Mouse (Mus musculus): ENCODE measurements around the gene Pagr1b. TPM values are rescaled to one million over a fixed set of nuclear protein-coding genes. Genes with fewer than 3 reads are reported as not detected.
A peak's percentile ranks its signal among the peaks of the same experiment; 100 is the strongest.

Pagr1b gene
- 0.74 TPM in 1 of 2 replicates, not detected in the other for polyA plus RNA-seq (2015; fragmentation: Nextera tagmentation; extraction: Ambion mirVana)

- Histone ChIP-seq H3K36me3 (peaks cover 11% of the 10 kb centered on the region; the same call in 1 of the 2 replicates), H3K9ac (peak within 1 kb of the TSS; percentile 93), H3K9me3 (replicated peaks) (no peaks in the 10 kb centered on the region), H3K4me2 (peak within 1 kb of the TSS; percentile 88), H3K4me1 (replicated peaks) (peaks cover 59% of the 10 kb centered on the region), H3K27ac (peak within 1 kb of the TSS; percentile 99), H3K27me3 (no peaks in the 10 kb centered on the region), H3K4me3 (peak within 1 kb of the TSS; percentile 77)
- ATAC-seq (replicated peaks; ENCODE audit: insufficient number of reproducible peaks, insufficient read depth, low FRiP score, low read depth), result no peak
Observed at GRCm38 (mm10) chr7:127016481-127016485, at the start of gene Pagr1b. TSS of gene Pagr1b (minus strand) at chr7:127016484.

GRCm38 (mm10) chr7:127065538-127065937, 49.3 kb upstream of the Pagr1b start:
- no peak overlapping the region for H3K4me3 ChIP-seq
- no peaks in the 10 kb centered on the region for H3K36me3 ChIP-seq
- H3K4me2 ChIP-seq, result no peak overlapping the region
- no peaks in the 10 kb centered on the region for H3K4me1 ChIP-seq (replicated peaks)
- no peaks in the 10 kb centered on the region for H3K9me3 ChIP-seq (replicated peaks)
- H3K9ac ChIP-seq, result no peak overlapping the region
- no peak for ATAC-seq (replicated peaks; ENCODE audit: insufficient number of reproducible peaks, insufficient read depth, low FRiP score, low read depth)
- WGBS, result 85% methylated on average over 6 of the region's 6 CpGs
- no peak overlapping the region for H3K27ac ChIP-seq
- no peaks in the 10 kb centered on the region for H3K27me3 ChIP-seq

GRCm38 (mm10) chr7:127055026-127055585, 38.8 kb upstream of the Pagr1b start:
- Histone ChIP-seq H3K4me1 (replicated peaks) (no peaks in the 10 kb centered on the region), H3K4me3 (no peak overlapping the region), H3K27ac (no peak overlapping the region), H3K4me2 (no peak overlapping the region), H3K9ac (no peak overlapping the region), H3K9me3 (replicated peaks) (no peaks in the 10 kb centered on the region), H3K36me3 (no peaks in the 10 kb centered on the region), H3K27me3 (0 out of 2 replicates have a peak, but pooled peaks cover 8% of the 10 kb centered on the region)
- 71% methylated on average over 5 of the region's 5 CpGs for WGBS
- no peak for ATAC-seq (replicated peaks; ENCODE audit: insufficient number of reproducible peaks, insufficient read depth, low FRiP score, low read depth)

- peak within 1 kb of the TSS; percentile 79 for H3K27ac ChIP-seq
- peak; percentile 80 for ATAC-seq (replicated peaks; ENCODE audit: insufficient number of reproducible peaks, insufficient read depth, low FRiP score, low read depth)
- no peaks in the 10 kb centered on the region for H3K27me3 ChIP-seq
- under 1% methylated on average over 53 of the region's 53 CpGs for WGBS
- peaks cover 21% of the 10 kb centered on the region for H3K4me1 ChIP-seq (replicated peaks)
- peak within 1 kb of the TSS; percentile 82 for H3K9ac ChIP-seq
- H3K4me2 ChIP-seq, result peak within 1 kb of the TSS; percentile 85
- H3K9me3 ChIP-seq (replicated peaks), result no peaks in the 10 kb centered on the region
- peak within 1 kb of the TSS; percentile 91 for H3K4me3 ChIP-seq
- peaks cover 11% of the 10 kb centered on the region for H3K36me3 ChIP-seq
Observed at GRCm38 (mm10) chr7:127041851-127042672, 25.8 kb upstream of the Pagr1b start, which contains the start of gene Kif22. TSS of gene Kif22 (minus strand) at chr7:127042471.

- peaks cover 64% of the 10 kb centered on the region for H3K36me3 ChIP-seq
- H3K27ac ChIP-seq, result no peak overlapping the region
- no peak for ATAC-seq (replicated peaks; ENCODE audit: insufficient number of reproducible peaks, insufficient read depth, low FRiP score, low read depth)
- H3K27me3 ChIP-seq, result no peaks in the 10 kb centered on the region
- peaks cover 9% of the 10 kb centered on the region for H3K4me1 ChIP-seq (replicated peaks)
- WGBS, result 67% methylated on average over 1 of the region's 1 CpGs
- H3K9ac ChIP-seq, result no peak overlapping the region
- H3K4me3 ChIP-seq, result no peak overlapping the region
- H3K4me2 ChIP-seq, result no peak overlapping the region
- no peaks in the 10 kb centered on the region for H3K9me3 ChIP-seq (replicated peaks)
Observed at GRCm38 (mm10) chr7:127031244-127031643, 15.0 kb upstream of the Pagr1b start.

- H3K27me3 ChIP-seq, result no peaks in the 10 kb centered on the region
- no peak overlapping the region for H3K27ac ChIP-seq
- no peak overlapping the region for H3K9ac ChIP-seq
- peaks cover 9% of the 10 kb centered on the region for H3K4me1 ChIP-seq (replicated peaks)
- no peaks in the 10 kb centered on the region for H3K9me3 ChIP-seq (replicated peaks)
- no peak overlapping the region for H3K4me3 ChIP-seq
- H3K36me3 ChIP-seq, result peaks cover 58% of the 10 kb centered on the region
- 94% methylated on average over 1 of the region's 1 CpGs for WGBS
- no peak overlapping the region for H3K4me2 ChIP-seq
- ATAC-seq (replicated peaks; ENCODE audit: insufficient number of reproducible peaks, insufficient read depth, low FRiP score, low read depth), result no peak
Observed at GRCm38 (mm10) chr7:127030172-127030571, 13.9 kb upstream of the Pagr1b start.

- peak overlapping the region; percentile 93 for H3K4me3 ChIP-seq
- peaks cover 47% of the 10 kb centered on the region for H3K36me3 ChIP-seq
- H3K4me1 ChIP-seq (replicated peaks), result peaks cover 31% of the 10 kb centered on the region
- H3K9me3 ChIP-seq (replicated peaks), result no peaks in the 10 kb centered on the region
- peak overlapping the region; percentile 53 for H3K9ac ChIP-seq
- peak overlapping the region; percentile 99 for H3K27ac ChIP-seq
- H3K4me2 ChIP-seq, result peak overlapping the region; percentile 94
- H3K27me3 ChIP-seq, result no peaks in the 10 kb centered on the region
- no peak for ATAC-seq (replicated peaks; ENCODE audit: insufficient number of reproducible peaks, insufficient read depth, low FRiP score, low read depth)
- 64% methylated on average over 8 of the region's 8 CpGs for WGBS
Observed at GRCm38 (mm10) chr7:127027885-127028284, 11.6 kb upstream of the Pagr1b start.

GRCm38 (mm10) chr7:127026984-127027726, 10.9 kb upstream of the Pagr1b start, which contains the start of gene Maz:
TSS of gene Maz (minus strand) at chr7:127027037.
- Histone ChIP-seq H3K4me2 (peak within 1 kb of the TSS; percentile 94), H3K36me3 (peaks cover 47% of the 10 kb centered on the region), H3K27me3 (no peaks in the 10 kb centered on the region), H3K27ac (peak within 1 kb of the TSS; percentile 99), H3K9ac (peak within 1 kb of the TSS; percentile 99), H3K9me3 (replicated peaks) (no peaks in the 10 kb centered on the region), H3K4me1 (replicated peaks) (peaks cover 38% of the 10 kb centered on the region), H3K4me3 (peak within 1 kb of the TSS; percentile 93)
- ATAC-seq (replicated peaks; ENCODE audit: insufficient number of reproducible peaks, insufficient read depth, low FRiP score, low read depth), result peak; percentile 91
- 1% methylated on average over 31 of the region's 63 CpGs for WGBS

- WGBS, result 2% methylated on average over 10 of the region's 48 CpGs
- no peaks in the 10 kb centered on the region for H3K9me3 ChIP-seq (replicated peaks)
- H3K4me3 ChIP-seq, result peak overlapping the region; percentile 93
- peak; percentile 5 for ATAC-seq (replicated peaks; ENCODE audit: insufficient number of reproducible peaks, insufficient read depth, low FRiP score, low read depth)
- peaks cover 43% of the 10 kb centered on the region for H3K36me3 ChIP-seq
- H3K4me2 ChIP-seq, result peak overlapping the region; percentile 94
- H3K27ac ChIP-seq, result peak overlapping the region; percentile 99
- H3K4me1 ChIP-seq (replicated peaks), result peaks cover 43% of the 10 kb centered on the region
- H3K9ac ChIP-seq, result peak overlapping the region; percentile 99
- no peaks in the 10 kb centered on the region for H3K27me3 ChIP-seq
Observed at GRCm38 (mm10) chr7:127026616-127026983, 10.3 kb upstream of the Pagr1b start.

GRCm38 (mm10) chr7:127026161-127026600, 9.9 kb upstream of the Pagr1b start:
- peak; percentile 14 for ATAC-seq (replicated peaks; ENCODE audit: insufficient number of reproducible peaks, insufficient read depth, low FRiP score, low read depth)
- Histone ChIP-seq H3K36me3 (peaks cover 38% of the 10 kb centered on the region), H3K9me3 (replicated peaks) (no peaks in the 10 kb centered on the region), H3K4me2 (peak overlapping the region; percentile 94), H3K27ac (peak overlapping the region; percentile 99), H3K27me3 (no peaks in the 10 kb centered on the region), H3K4me3 (peak overlapping the region; percentile 93), H3K4me1 (replicated peaks) (peaks cover 47% of the 10 kb centered on the region), H3K9ac (peak overlapping the region; percentile 99)
- WGBS, result under 1% methylated on average over 39 of the region's 48 CpGs

- Histone ChIP-seq H3K36me3 (peaks cover 35% of the 10 kb centered on the region), H3K9ac (peak overlapping the region; percentile 99), H3K27me3 (no peaks in the 10 kb centered on the region), H3K4me2 (peak overlapping the region; percentile 94), H3K9me3 (replicated peaks) (no peaks in the 10 kb centered on the region), H3K4me3 (peak overlapping the region; percentile 93), H3K4me1 (replicated peaks) (peaks cover 53% of the 10 kb centered on the region), H3K27ac (peak overlapping the region; percentile 99)
- no peak for ATAC-seq (replicated peaks; ENCODE audit: insufficient number of reproducible peaks, insufficient read depth, low FRiP score, low read depth)
- WGBS, result under 1% methylated on average over 44 of the region's 65 CpGs
Observed at GRCm38 (mm10) chr7:127025556-127026160, 9.4 kb upstream of the Pagr1b start.

Data from heart, embryonic 15.5 days (tissue).